Mouse (Mus musculus): ENCODE results near the gene Rab27a. TPM values are rescaled to one million over a fixed set of nuclear protein-coding genes. Genes with fewer than 3 reads are reported as not detected.
A peak's percentile ranks its signal among the peaks of the same experiment; 100 is the strongest.
"Not testable (repeated sequence)": the region's sequence is repeated elsewhere in the genome, so short reads cannot be mapped to it uniquely, and the experiment has no call there.

The Rab27a gene
- polyA plus RNA-seq, 1 experiment = 1.7 TPM

DNA sequence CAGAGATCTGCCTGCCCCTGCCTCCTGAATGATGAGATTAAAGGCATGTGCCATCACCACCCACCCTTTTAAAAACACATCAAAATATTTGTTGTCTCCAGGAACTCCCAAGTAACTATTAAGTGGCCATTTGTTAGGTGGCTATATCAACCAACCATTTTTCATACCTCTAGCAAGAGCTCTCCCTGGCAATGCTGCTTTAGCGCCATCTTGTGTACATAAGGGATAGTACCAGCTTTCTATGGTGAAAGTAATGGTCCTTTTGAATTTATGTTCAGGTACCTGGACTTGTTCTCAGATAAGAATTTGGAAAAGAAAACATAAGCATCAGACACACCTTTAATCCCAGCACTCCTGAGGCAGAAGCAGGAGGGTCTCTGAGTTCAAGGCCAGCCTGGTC is 47.1 kb downstream of the Rab27a start:
- Histone ChIP-seq H3K4me1 (ENCODE audit: control insufficient read depth, insufficient read depth, insufficient read length, low read length) (no peaks in the 10 kb centered on the region), H3K4me3 (ENCODE audit: insufficient read depth, low read depth, low read length) (no peak overlapping the region), H3K27ac (replicated peaks; ENCODE audit: low read depth, low read length) (no peak overlapping the region)

DNA sequence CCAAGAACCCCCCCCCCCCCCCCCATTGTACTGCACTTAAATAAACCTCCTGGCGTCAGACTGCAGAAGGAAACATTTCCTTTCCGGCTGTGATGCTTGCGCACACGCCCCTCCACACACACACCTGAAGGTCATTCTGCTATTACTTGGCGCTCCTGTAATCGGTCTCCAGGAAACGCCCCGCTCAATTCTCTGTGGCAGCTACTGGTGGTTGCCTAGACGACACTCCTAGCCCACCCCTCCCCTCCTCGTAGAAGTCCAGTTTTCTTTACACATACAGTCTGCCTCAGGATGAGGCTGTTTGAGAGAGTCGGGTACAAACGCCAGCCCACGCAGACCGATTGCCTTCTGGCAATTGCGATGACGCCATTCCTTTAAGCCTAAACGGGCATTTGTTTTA is 49.9 kb downstream of the Rab27a start:
- Histone ChIP-seq H3K4me1 (ENCODE audit: control insufficient read depth, insufficient read depth, insufficient read length, low read length) (no peaks in the 10 kb centered on the region), H3K4me3 (ENCODE audit: insufficient read depth, low read depth, low read length) (no peak overlapping the region), H3K27ac (replicated peaks; ENCODE audit: low read depth, low read length) (no peak overlapping the region)

DNA sequence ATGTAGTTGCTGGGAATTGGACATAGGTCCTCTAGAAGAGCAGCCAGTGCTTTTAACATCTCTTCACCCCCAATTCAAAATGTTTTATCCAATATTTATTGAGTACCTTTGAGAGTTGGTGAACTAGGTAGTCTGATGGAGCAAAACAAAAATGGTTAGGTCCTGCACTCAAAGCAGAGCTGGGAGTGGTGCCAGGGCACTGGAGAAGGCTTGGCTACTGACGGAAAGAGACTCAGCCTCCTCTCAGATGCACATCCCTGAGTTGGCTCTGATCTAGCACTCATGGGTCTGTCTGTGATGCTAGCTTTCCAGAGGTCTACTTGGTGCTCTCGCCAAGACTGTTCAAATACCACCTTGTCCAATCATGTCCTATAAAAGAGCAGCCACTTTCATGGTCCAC is 53.2 kb downstream of the Rab27a start:
- H3K27ac ChIP-seq (replicated peaks; ENCODE audit: low read depth, low read length) = no peak overlapping the region
- no peak overlapping the region for H3K4me3 ChIP-seq (ENCODE audit: insufficient read depth, low read depth, low read length)
- H3K4me1 ChIP-seq (ENCODE audit: control insufficient read depth, insufficient read depth, insufficient read length, low read length) = no peaks in the 10 kb centered on the region

DNA sequence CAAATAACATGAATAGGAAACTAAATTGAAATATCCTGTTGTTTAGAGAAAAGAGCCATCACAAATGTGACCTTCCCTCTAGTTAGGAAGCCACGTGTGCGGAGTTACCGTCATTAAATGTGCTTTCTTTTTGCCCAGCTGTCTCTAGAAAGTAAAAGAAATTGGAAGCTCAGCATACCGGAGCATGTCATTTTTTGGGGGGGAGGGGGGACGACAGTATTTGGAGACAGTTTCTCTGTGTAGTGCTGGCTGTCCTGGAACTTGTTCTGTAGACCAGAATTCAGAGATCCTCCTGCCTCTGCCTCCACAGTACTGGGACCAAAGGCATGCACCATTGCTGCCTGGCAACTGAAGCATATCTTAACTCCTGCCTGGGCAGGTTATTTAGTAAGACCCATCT is 56.9 kb downstream of the Rab27a start, which contains the start of gene Khdc3:
Gene Khdc3, plus strand, starts transcription at position 301 of the 400 bp plus-strand sequence.
- H3K4me1 ChIP-seq (ENCODE audit: control insufficient read depth, insufficient read depth, insufficient read length, low read length) = no peaks in the 10 kb centered on the region
- no peak within 1 kb of the TSS for H3K27ac ChIP-seq (replicated peaks; ENCODE audit: low read depth, low read length)
- no peak within 1 kb of the TSS for H3K4me3 ChIP-seq (ENCODE audit: insufficient read depth, low read depth, low read length)

DNA sequence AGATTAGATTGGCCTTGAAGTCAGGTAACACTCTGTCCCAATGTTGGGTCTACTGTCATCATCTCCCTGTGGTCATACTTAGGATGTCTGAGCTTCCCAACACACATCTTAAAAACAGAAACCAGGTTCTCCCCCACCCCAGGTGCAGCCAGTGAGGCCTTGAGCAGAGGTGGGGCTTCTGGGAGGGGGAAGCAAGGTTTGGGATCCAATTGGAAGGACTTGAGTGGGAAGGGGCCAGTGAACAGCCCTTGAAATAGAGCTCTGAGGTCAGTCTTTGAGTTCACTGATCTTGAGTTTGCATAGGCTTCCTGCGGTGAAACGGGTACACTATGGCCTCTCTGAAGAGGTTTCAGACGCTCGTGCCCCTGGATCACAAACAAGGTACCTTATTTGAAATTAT is 57.5 kb downstream of the Rab27a start, which contains the start of gene Gm20509:
Gene Gm20509, plus strand, starts transcription at position 290 of the 400 bp plus-strand sequence.
- peak within 1 kb of the TSS; percentile 47 for H3K4me3 ChIP-seq (ENCODE audit: insufficient read depth, low read depth, low read length)
- no peak within 1 kb of the TSS for H3K27ac ChIP-seq (replicated peaks; ENCODE audit: low read depth, low read length)
- H3K4me1 ChIP-seq (ENCODE audit: control insufficient read depth, insufficient read depth, insufficient read length, low read length) = no peaks in the 10 kb centered on the region

DNA sequence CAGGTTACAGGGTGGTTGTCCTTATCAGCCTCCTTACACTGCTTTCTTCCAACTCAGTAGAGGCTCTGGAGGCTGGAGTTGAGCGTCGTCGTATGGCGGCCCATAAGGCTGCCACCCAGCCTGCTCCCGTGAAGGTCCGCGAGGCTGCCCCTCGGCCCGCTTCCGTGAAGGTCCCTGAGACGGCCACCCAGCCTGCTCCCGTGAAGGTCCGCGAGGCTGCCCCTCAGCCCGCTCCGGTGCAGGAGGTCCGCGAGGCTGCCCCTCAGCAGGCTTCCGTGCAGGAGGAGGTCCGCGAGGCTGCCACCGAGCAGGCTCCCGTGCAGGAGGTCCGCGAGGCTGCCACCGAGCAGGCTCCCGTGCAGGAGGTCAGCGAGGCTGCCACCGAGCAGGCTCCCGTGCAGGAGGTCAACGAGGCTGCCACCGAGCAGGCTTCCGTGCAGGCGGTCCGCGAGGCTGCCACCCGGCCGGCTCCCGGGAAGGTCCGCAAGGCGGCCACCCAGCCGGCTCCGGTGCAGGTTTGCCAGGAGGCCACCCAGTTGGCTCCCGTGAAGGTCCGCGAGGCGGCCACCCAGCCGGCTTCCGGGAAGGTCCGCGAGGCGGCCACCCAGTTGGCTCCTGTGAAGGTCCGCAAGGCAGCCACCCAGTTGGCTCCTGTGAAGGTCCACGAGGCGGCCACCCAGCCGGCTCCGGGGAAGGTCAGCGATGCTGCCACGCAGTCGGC is 58.7 kb downstream of the Rab27a start:
- Histone ChIP-seq H3K4me3 (ENCODE audit: insufficient read depth, low read depth, low read length) (peak overlapping the region; percentile 47), H3K4me1 (ENCODE audit: control insufficient read depth, insufficient read depth, insufficient read length, low read length) (no peaks in the 10 kb centered on the region), H3K27ac (replicated peaks; ENCODE audit: low read depth, low read length) (no peak overlapping the region)

DNA sequence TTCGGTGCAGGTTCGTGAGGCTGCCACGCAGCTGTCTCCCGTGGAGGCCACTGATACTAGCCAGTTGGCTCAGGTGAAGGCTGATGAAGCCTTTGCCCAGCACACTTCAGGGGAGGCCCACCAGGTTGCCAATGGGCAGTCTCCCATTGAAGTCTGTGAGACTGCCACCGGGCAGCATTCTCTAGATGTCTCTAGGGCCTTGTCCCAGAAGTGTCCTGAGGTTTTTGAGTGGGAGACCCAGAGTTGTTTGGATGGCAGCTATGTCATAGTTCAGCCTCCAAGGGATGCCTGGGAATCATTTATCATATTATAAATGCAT is 59.2 kb downstream of the Rab27a start:
- H3K4me1 ChIP-seq (ENCODE audit: control insufficient read depth, insufficient read depth, insufficient read length, low read length) = no peaks in the 10 kb centered on the region
- no peak overlapping the region for H3K27ac ChIP-seq (replicated peaks; ENCODE audit: low read depth, low read length)
- peak overlapping the region; percentile 47 for H3K4me3 ChIP-seq (ENCODE audit: insufficient read depth, low read depth, low read length)

DNA sequence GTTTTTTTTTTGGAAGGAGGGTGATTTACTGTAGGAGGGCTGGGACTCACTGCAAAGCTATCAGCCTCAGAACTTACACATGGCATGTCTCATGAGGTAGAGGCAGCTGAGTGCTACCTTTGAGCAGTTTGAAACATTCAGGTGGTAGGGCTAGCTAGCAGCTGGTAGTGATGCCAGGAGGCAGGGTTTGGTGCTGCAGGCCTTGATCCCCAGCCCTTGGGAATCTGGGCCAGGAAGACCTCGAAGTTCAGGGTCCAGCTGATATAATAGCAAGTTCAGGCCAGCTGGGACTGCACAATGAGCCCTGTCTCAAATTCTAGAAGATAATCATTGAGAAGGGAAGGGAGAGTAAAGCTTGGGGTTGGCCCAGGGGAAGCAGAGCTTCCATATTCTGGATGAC is 60.5 kb downstream of the Rab27a start:
- Histone ChIP-seq H3K27ac (replicated peaks; ENCODE audit: low read depth, low read length) (no peak overlapping the region), H3K4me3 (ENCODE audit: insufficient read depth, low read depth, low read length) (no peak overlapping the region), H3K4me1 (ENCODE audit: control insufficient read depth, insufficient read depth, insufficient read length, low read length) (no peaks in the 10 kb centered on the region)

DNA sequence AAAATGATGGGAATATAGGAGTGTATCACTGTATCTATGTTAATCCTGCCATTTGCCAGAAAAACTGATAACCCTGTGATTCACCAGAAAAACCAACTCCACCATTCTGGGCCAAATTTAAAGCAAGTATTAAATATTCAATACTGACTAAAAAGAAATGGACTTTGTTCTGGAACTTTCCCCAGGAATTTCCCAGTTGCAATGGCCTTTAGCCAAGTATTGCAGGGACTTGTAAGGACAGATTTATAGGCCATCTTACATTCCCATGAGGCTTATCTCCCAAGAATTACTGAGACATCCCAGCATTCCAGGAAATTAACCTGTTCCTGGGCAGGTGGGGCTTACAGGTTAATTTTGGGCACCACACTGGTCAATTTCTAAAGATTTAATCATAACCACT is 61.1 kb downstream of the Rab27a start:
- no peak overlapping the region for H3K27ac ChIP-seq (replicated peaks; ENCODE audit: low read depth, low read length)
- no peak overlapping the region for H3K4me3 ChIP-seq (ENCODE audit: insufficient read depth, low read depth, low read length)
- H3K4me1 ChIP-seq (ENCODE audit: control insufficient read depth, insufficient read depth, insufficient read length, low read length) = no peaks in the 10 kb centered on the region

DNA sequence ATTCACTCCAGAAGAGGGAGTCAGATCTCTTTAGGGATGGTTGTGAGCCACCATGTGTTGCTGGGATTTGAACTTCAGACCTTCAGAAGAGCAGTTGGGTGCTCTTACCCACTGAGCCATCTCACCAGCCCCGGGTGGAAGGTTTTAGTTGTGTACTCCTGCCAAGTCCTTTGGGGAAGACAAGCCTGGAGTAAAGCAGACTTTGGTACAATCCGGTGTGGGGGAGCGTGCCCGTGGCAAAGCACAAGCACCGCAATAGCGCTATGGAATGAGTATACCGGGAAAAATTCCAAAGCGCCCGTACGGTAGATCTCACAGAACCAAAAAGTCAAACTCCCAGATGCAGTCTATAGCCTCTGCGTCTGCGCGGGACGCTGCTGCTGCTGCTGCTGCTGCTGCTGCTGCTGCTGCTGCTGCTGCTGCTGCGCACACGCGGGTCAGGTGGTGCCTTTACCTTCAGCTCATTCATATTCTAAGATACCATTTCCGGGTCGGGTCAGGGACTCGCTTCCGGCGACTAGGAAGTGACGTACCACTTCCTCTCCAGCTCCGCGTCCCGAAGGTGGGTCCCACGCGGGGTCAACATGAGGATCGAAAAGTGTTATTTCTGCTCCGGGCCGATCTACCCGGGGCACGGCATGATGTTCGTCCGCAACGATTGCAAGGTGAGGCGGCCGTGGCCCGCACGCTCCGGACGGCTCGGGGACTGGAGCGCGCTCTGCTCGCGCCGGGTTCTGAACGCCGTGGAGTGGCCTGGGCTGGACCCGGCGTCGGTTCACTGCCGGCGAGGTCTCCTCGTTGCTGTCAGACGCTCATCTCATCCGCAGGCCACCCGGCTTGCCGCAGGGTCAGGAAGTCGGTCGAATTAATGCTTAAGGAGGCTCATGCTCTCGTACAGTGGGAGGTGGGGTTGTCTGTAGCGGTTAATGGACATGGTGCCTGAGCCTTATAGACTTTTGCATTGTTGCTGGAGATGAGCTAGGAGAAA is 68.6 kb downstream of the Rab27a start, which contains the start of gene Rsl24d1:
Gene Rsl24d1, plus strand, starts transcription at position 508 of the 988 bp plus-strand sequence.
- Histone ChIP-seq H3K27ac (replicated peaks; ENCODE audit: low read depth, low read length) (peak within 1 kb of the TSS; percentile 57), H3K4me3 (ENCODE audit: insufficient read depth, low read depth, low read length) (peak within 1 kb of the TSS; percentile 87), H3K4me1 (ENCODE audit: control insufficient read depth, insufficient read depth, insufficient read length, low read length) (no peaks in the 10 kb centered on the region; the same call in 1 of the 2 replicates)

DNA sequence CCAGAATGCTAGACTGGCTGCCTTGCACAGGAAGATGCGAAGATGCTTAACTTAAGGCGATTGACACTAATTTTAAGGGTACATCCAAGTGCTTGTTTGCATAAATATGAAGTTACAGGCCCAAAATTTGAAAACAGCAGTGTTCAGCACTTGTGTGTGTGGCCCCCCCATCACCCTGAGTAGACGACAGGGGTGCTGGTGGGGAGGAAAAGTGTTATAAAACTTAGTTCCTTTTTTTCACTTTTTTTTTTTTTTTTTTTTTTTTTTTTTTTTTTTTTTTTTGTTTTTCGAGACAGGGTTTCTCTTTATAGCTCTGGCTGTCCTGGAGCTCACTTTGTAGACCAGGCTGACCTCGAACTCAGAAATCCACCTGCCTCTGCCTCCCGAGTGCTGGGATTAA is 72.0 kb downstream of the Rab27a start:
- H3K4me3 ChIP-seq (ENCODE audit: insufficient read depth, low read depth, low read length); H3K4me1 ChIP-seq (ENCODE audit: control insufficient read depth, insufficient read depth, insufficient read length, low read length); H3K27ac ChIP-seq (replicated peaks; ENCODE audit: low read depth, low read length): not testable (repeated sequence)

DNA sequence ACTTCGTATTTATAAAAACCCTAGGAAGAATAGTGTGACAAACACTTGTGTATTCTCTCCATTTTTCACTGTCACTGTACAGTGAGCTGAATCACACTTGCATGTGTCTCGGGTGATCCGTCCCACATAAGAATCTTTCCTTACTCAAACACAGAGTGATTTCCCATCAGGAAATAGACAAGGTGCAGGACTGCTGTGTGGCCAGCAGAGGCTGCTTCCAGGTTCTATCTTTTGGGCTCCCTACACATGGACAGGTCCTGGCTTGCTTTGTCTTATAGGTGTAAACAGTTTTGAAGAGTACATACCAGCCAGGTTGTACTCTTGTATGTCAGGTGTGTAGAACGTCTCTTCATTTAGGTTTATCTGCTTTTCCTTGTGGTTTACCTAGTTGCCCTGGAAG is 73.4 kb downstream of the Rab27a start:
- Histone ChIP-seq H3K27ac (replicated peaks; ENCODE audit: low read depth, low read length) (no peak overlapping the region), H3K4me1 (ENCODE audit: control insufficient read depth, insufficient read depth, insufficient read length, low read length) (no peaks in the 10 kb centered on the region; the same call in 1 of the 2 replicates), H3K4me3 (ENCODE audit: insufficient read depth, low read depth, low read length) (no peak overlapping the region)

DNA sequence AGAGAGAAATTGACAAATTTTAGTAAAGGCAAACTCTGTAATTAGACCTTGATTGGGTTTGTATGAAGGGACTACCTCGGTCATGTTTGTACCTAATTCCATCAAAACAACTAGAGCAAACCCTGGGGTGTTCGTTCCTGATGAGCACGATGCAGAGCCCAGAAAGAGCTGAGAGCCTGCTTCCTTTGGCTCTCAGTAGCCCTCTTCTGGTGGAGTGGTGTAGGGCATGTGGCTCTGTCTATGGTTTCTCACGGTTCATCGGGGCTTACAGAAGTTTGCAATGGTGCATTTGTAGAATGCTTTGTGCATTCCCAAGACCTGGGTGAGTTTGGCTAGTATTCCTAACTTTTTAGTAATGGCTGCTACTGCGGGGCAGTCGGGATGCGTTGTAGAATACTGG is 77.1 kb downstream of the Rab27a start:
- no peak overlapping the region for H3K27ac ChIP-seq (replicated peaks; ENCODE audit: low read depth, low read length)
- no peaks in the 10 kb centered on the region for H3K4me1 ChIP-seq (ENCODE audit: control insufficient read depth, insufficient read depth, insufficient read length, low read length)

DNA sequence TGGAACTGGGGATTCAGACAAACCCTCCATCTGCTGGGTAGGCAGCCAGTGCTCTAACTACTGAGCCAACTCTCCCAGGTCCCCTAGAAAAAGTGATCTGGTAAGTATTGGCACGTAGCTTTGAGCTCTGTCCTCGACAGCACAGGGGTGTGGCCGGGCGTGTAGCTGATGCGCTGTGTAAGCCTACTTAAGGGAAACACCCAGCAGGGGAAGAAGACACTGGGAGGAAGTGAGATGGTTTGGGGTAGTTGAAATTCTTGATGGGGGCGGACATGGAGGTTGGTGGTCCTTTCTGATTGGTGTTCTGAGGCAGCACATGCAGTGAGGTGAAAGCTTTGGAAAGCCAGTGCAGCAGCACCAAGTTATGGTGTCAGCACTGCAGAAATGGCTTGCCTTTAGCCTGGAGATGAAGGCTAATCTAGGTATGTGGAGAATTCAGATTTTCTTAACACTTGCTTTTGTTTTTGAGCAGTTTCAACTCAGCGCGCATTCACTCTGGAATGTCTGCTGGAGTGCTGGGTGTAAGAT is 80.5 kb downstream of the Rab27a start:
- H3K4me1 ChIP-seq (ENCODE audit: control insufficient read depth, insufficient read depth, insufficient read length, low read length) = no peaks in the 10 kb centered on the region
- no peak overlapping the region for H3K27ac ChIP-seq (replicated peaks; ENCODE audit: low read depth, low read length)
- no peak overlapping the region for H3K4me3 ChIP-seq (ENCODE audit: insufficient read depth, low read depth, low read length)

More for the DNA sequence above, 77.1 kb downstream of the Rab27a start:
- H3K4me3 ChIP-seq (ENCODE audit: insufficient read depth, low read depth, low read length) = no peak overlapping the region

DNA sequence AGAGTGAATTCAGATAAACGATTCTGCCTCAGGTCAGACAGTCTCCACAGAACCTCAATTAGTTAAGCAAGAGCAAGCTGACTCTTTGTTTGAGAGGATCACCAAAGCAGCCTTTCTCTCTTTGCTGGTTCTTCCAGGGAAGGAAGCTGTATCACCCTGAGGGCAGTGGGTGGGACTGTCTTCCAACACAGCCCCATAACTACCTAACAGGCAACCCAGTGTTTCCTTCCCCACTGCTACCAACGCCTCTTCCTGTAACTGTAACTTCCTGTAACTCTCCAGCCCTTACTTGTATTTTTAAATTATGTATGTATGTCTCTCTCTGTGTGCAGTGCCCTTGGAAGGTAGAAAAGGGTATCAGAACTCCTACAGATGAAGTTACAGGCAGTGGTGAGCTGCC is 82.8 kb downstream of the Rab27a start:
- H3K4me1 ChIP-seq (ENCODE audit: control insufficient read depth, insufficient read depth, insufficient read length, low read length) = no peaks in the 10 kb centered on the region
- H3K4me3 ChIP-seq (ENCODE audit: insufficient read depth, low read depth, low read length) = no peak overlapping the region
- no peak overlapping the region for H3K27ac ChIP-seq (replicated peaks; ENCODE audit: low read depth, low read length)

Data from brown adipose tissue, adult 24 weeks (tissue).